Mouse (Mus musculus) CH12.LX (cell line): ENCODE results near the gene Odf3l2.

Source experiments
- CTCF ChIP-seq, 2 experiments: IDR thresholded peaks in 1 of 2; conservative IDR thresholded peaks in 1 of 2; 2 replicates each; pipeline ENCODE4 v1.5.1; 2011 to 2012; ENCODE audit warnings: low read depth in 2 of 2, low read length in 2 of 2, improper control_type of control experiment in 1 of 2, inconsistent platforms in 1 of 2, mild to moderate bottlenecking in 1 of 2, moderate library complexity in 1 of 2
- USF2 ChIP-seq: conservative IDR thresholded peaks from 2 replicates; pipeline ENCODE4 v1.6.1; 2011; ENCODE audit warnings: low read depth, low read length, improper control_type of control experiment

DNA sequence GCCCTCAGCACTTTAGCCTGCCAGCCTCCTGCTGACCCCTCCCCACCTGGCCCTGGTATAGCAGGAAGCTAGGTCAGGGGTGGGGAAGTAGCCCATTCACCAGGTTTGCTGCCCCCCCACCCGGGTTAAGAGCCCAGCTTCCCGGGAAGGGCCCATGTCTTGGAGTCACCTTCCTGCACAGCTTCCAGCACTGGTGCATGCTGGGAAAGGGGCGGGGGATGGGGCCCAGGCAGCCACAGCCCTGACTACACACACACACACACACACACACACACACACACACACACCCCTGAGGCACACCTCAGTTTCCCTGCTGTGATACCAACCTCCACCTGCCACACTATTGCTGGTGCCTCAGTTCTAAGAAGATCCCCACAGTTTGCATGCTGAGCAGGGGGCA lies 16.3 kb upstream of the Odf3l2 start:
- no peak for TF ChIP-seq CTCF (conservative IDR thresholded peaks at IDR 0.05 in 1 of 2, IDR thresholded peaks at IDR 0.05 in 1 of 2; ENCODE audit: low read depth in 2 of 2, low read length in 2 of 2)
- TF ChIP-seq USF2: no peak
